Mouse (Mus musculus) ES-E14 (cell line): Measurements from ENCODE around the gene Socs2. TPM values are rescaled to one million over a fixed set of nuclear protein-coding genes. Genes with fewer than 3 reads are reported as not detected.

Source experiments
- DNase-seq: peaks from one replicate; pipeline ENCODE4 v3.0.0-alpha.2; 2013; ENCODE audit warnings: low read depth, low spot score
- H3K27ac ChIP-seq: 2 replicates; pipeline ENCODE4 v1.5.1; 2012; ENCODE audit warnings: low read depth, mild to moderate bottlenecking, low read length, moderate library complexity, mixed read lengths; ENCODE audit not compliant: poor library complexity, insufficient read depth, severe bottlenecking
- H3K36me3 ChIP-seq: 2 replicates; pipeline ENCODE4 v1.6.1; 2012; ENCODE audit warnings: mild to moderate bottlenecking, low read length, moderate library complexity, mixed read lengths; ENCODE audit not compliant: control insufficient read depth, poor library complexity, insufficient read depth, severe bottlenecking
- H3K4me1 ChIP-seq, 2 experiments: fragments of 150-350 bp in 1 of 2; sonication (generic) in 1 of 2; 2 replicates each; pipeline ENCODE4 v1.6.1; 2012; ENCODE audit warnings: low read length in 2 of 2, mild to moderate bottlenecking in 1 of 2, mixed read lengths in 1 of 2; ENCODE audit not compliant: control insufficient read depth in 2 of 2, insufficient read depth in 2 of 2, poor library complexity in 1 of 2
- H3K4me3 ChIP-seq, 2 experiments: fragments of 150-350 bp in 1 of 2; sonication (generic) in 1 of 2; 2 replicates each; pipeline ENCODE4 v1.5.1; 2012; ENCODE audit warnings: low read length in 2 of 2, low read depth in 1 of 2, mild to moderate bottlenecking in 1 of 2, mixed read lengths in 1 of 2; ENCODE audit not compliant: insufficient read depth in 1 of 2, poor library complexity in 1 of 2, severe bottlenecking in 1 of 2
- H3K9ac ChIP-seq: 2 replicates; pipeline ENCODE4 v1.6.1; 2012; ENCODE audit warnings: low read depth, mild to moderate bottlenecking, low read length, mixed read lengths; ENCODE audit not compliant: poor library complexity, insufficient read depth, severe bottlenecking
- H3K9me3 ChIP-seq: fragments of 150-350 bp; sonication (generic); 2 replicates; pipeline ENCODE4 v1.6.1; 2012; ENCODE audit warnings: low read depth, mild to moderate bottlenecking, low read length; ENCODE audit not compliant: control insufficient read depth, insufficient read depth
- CHD2 ChIP-seq: IDR thresholded peaks from 2 replicates; pipeline ENCODE4 v1.6.1; 2014; ENCODE audit warnings: mild to moderate bottlenecking, low read depth, low read length, inconsistent platforms
- HCFC1 ChIP-seq: IDR thresholded peaks from 2 replicates; pipeline ENCODE4 v1.6.1; 2012; ENCODE audit warnings: low read length, inconsistent platforms, borderline replicate concordance; ENCODE audit not compliant: insufficient read depth
- MAFK ChIP-seq: IDR thresholded peaks from 2 replicates; pipeline ENCODE4 v1.6.1; 2014; ENCODE audit warnings: mild to moderate bottlenecking, low read depth, low read length, inconsistent platforms; ENCODE audit not compliant: insufficient read depth
- ZC3H11A ChIP-seq: IDR thresholded peaks from 2 replicates; pipeline ENCODE4 v1.6.1; 2012; ENCODE audit warnings: low read depth, mild to moderate bottlenecking, inconsistent platforms, low read length, borderline replicate concordance
- ZNF384 ChIP-seq: IDR thresholded peaks from 2 replicates; pipeline ENCODE4 v1.6.1; 2012; ENCODE audit warnings: low read depth, low read length, inconsistent platforms
- in situ Hi-C, 2 experiments: fragments of 600-800 bp; cut with MboI; formaldehyde crosslinking; loops; one replicate each; pipeline ENCODE4 v1.15.1; 2025; ENCODE audit warnings: low sequenced_read_pairs in 2 of 2, inconsistent platforms in 1 of 2; ENCODE audit not compliant: unreplicated experiment in 2 of 2
- total RNA-seq: library from RNA; depleted of rRNA; stranded (reverse); fragments of 300-350 nt; gene quantifications from 2 replicates; pipeline ENCODE4 v1.2.3, GENCODE M21; 2012

The Socs2 gene
- total RNA-seq, 1 experiment, result 46.3 TPM

GRCm38 (mm10) chr10:95461053-95461553, 44.1 kb upstream of the Socs2 start:
- Histone ChIP-seq H3K36me3 (peaks cover 3% of the 10 kb centered on the region; the same call in 1 of the 2 replicates), H3K9ac (0 out of 2 replicates have a peak overlapping the region, but pooled peaks have one; percentile 31), H3K27ac (peak overlapping the region; percentile 92), H3K4me1 (peaks cover 12 to 18% of the 10 kb centered on the region in 2 experiments; a peak in 3 of 4 replicates), H3K4me3 (peak overlapping the region; percentile 60 to 70; a peak in 3 of 4 replicates), H3K9me3 (no peaks in the 10 kb centered on the region)
- in situ Hi-C loops, result loop anchor here in 1 of 2 experiments (25.0 kb wide), 1 partner anchor 774 kb away; the partner anchor contains the start of gene Cep83
- DNase-seq, result peak; percentile 76
- TF ChIP-seq CHD2 (peak; percentile 91), MAFK (no peak), HCFC1 (no peak), ZC3H11A (no peak), ZNF384 (no peak)

DNA sequence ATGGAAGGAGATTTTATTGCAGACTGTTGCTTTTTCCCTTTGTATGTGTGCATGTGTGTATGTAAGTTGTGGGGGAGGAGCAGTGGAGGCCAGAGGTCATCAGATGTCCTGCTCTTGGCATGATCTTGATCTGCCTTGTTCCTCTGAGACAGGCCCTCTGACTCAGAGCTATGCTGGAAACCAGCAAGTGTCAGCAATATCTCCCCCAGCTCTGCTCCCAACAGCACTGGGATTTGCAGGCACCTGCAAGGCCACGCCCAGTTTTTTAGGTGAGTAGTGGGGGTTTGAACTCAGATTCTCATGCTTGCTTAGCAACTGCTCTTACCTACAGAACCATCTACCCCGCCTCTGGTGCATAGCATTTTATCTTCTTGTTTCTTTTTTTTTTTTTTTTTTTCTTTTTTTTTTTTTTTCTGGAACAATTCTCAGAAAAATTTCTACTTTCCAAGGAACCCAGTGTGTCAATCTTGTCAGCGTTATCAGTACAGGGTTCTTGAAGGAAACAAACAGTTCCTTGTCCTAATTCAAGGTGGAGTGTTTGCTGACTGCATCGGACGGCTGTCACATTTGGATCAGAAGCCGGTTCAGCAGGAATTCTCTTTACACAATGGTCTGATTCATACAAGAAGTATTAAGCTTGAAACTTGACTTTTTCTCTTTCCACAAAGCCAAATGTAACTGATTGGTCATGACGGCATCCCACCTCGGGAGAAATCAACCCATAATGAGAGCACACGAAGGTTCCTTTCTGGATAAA, 41.2 kb upstream of the Socs2 start:
- peaks cover 17% of the 10 kb centered on the region in 2 experiments for H3K4me1 ChIP-seq
- no peak overlapping the region for H3K27ac ChIP-seq
- no peaks in the 10 kb centered on the region for H3K9me3 ChIP-seq
- in situ Hi-C loops, result loop anchor here in 1 of 2 experiments (25.0 kb wide), 1 partner anchor 771 kb away; the partner anchor contains the start of gene Cep83
- no peak overlapping the region for H3K4me3 ChIP-seq
- no peak overlapping the region for H3K9ac ChIP-seq
- TF ChIP-seq CHD2, result no peak
- TF ChIP-seq ZC3H11A, result no peak
- peak; percentile 58; the same call in 1 of the 2 replicates for TF ChIP-seq ZNF384
- TF ChIP-seq MAFK, result 0 out of 2 replicates have a peak, but pooled peaks have one; percentile 1
- no peak for DNase-seq
- H3K36me3 ChIP-seq, result peaks cover 3% of the 10 kb centered on the region; the same call in 1 of the 2 replicates

GRCm38 (mm10) chr10:95457367-95458049, 40.5 kb upstream of the Socs2 start:
- Histone ChIP-seq H3K4me3 (peak overlapping the region in 1 of 2 experiments; percentile 27; a peak in 2 of 4 replicates), H3K9me3 (no peaks in the 10 kb centered on the region), H3K4me1 (peaks cover 17% of the 10 kb centered on the region in 2 experiments), H3K27ac (no peak overlapping the region), H3K9ac (no peak overlapping the region), H3K36me3 (peaks cover 3% of the 10 kb centered on the region; the same call in 1 of the 2 replicates)
- no peak for TF ChIP-seq ZC3H11A
- TF ChIP-seq MAFK, result 0 out of 2 replicates have a peak, but pooled peaks have one; percentile 6
- in situ Hi-C loops, result loop anchor here in 1 of 2 experiments (25.0 kb wide), 1 partner anchor 770 kb away; the partner anchor contains the start of gene Cep83
- no peak for DNase-seq

GRCm38 (mm10) chr10:95456103-95456502, 39.1 kb upstream of the Socs2 start:
- no peaks in the 10 kb centered on the region for H3K9me3 ChIP-seq
- H3K4me3 ChIP-seq, result peak overlapping the region; percentile 8 to 50; a peak in 2 of 4 replicates
- no peak for TF ChIP-seq ZNF384
- TF ChIP-seq CHD2, result peak; percentile 78
- no peak for TF ChIP-seq ZC3H11A
- TF ChIP-seq HCFC1, result no peak
- peak; percentile 71; the same call in 1 of the 2 replicates for TF ChIP-seq MAFK
- peak overlapping the region; percentile 76; the same call in 1 of the 2 replicates for H3K27ac ChIP-seq
- H3K9ac ChIP-seq, result no peak overlapping the region
- peaks cover 3% of the 10 kb centered on the region; the same call in 1 of the 2 replicates for H3K36me3 ChIP-seq
- DNase-seq, result peak; percentile 94
- in situ Hi-C loops, result loop anchor here in 1 of 2 experiments (25.0 kb wide), 1 partner anchor 769 kb away; the partner anchor contains the start of gene Cep83
- H3K4me1 ChIP-seq, result peaks cover 13 to 14% of the 10 kb centered on the region in 2 experiments
